Mouse (Mus musculus): Measurements from ENCODE around the gene Hes2.

DNA sequence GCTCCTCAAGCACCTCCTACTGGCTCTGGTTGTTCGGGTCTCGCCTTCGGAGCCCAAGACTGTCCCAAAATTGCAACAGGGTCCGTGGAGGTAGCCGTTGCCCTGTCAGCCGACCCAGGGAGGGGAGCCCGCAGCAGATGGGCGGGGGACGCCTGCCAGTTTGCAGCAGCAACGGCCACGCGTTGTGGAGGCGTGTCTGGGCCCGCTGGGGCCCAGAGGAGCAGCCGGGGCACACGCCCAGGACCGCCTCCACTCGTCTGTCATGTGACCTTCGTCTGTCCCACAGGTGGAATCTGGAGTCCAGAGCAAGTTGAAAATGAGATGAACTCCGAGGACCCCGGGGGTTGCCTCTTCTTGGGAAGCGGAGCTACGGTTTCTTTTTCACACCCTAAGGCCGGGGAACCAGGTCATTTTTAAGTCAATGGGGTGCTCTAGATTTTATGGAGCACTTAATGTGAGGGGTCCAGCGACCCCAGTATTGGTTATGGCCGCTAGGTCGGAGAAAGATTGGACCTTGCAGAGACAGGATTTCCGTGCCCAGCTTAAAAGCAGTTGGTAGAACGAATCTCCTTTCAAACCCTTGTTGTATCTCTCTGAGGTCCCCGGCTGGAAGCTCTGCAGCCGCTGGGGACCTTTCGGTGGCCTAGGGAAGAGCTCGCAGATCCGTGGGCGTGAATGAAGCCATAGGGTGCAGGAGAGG lies at the start of gene Hes2:
- TF ChIP-seq CTCF (IDR thresholded peaks at IDR 0.05; ENCODE audit: insufficient read depth, low read length), result no peak
- TF ChIP-seq POLR2A (IDR thresholded peaks at IDR 0.05; ENCODE audit: borderline replicate concordance, extremely low read depth, low read depth, low read length), result no peak

All from lung, adult 2 months (tissue).